Mouse (Mus musculus): ENCODE data around the gene H2-T22. TPM values are rescaled to one million over a fixed set of nuclear protein-coding genes. Genes with fewer than 3 reads are reported as not detected.
"Not testable (repeated sequence)": the region's sequence is repeated elsewhere in the genome, so short reads cannot be mapped to it uniquely, and the experiment has no call there.

Gene H2-T22
- 0.12 and 0.14 TPM in 2 replicates for polyA plus RNA-seq (2012)

GRCm38 (mm10) chr17:36042610-36043169 lies at the start of gene H2-T22, which contains the start of gene Gm6034:
Gene H2-T22 (minus strand): TSS chr17:36042747.
Gene Gm6034 (plus strand): TSS chr17:36042961.
- not testable (repeated sequence) for H3K9me3 ChIP-seq (ENCODE audit: control insufficient read depth, low read length); H3K27me3 ChIP-seq (ENCODE audit: control insufficient read depth); H3K36me3 ChIP-seq (ENCODE audit: control insufficient read depth)
- Histone ChIP-seq H3K4me1 (ENCODE audit: control insufficient read depth) (peaks cover 12% of the 10 kb centered on the region), H3K4me3 (replicated peaks) (peak within 1 kb of the TSS; percentile 62)

GRCm38 (mm10) chr17:36091933-36092332 lies 49.4 kb upstream of the H2-T22 start:
- not testable (repeated sequence) for H3K4me1 ChIP-seq (ENCODE audit: control insufficient read depth); H3K36me3 ChIP-seq (ENCODE audit: control insufficient read depth); H3K27me3 ChIP-seq (ENCODE audit: control insufficient read depth); H3K4me3 ChIP-seq (replicated peaks); H3K9me3 ChIP-seq (ENCODE audit: control insufficient read depth, low read length)

GRCm38 (mm10) chr17:36085976-36086375 lies 43.4 kb upstream of the H2-T22 start:
- H3K4me1 ChIP-seq (ENCODE audit: control insufficient read depth); H3K36me3 ChIP-seq (ENCODE audit: control insufficient read depth); H3K4me3 ChIP-seq (replicated peaks); H3K9me3 ChIP-seq (ENCODE audit: control insufficient read depth, low read length): not testable (repeated sequence)
- peaks cover 39% of the 10 kb centered on the region for H3K27me3 ChIP-seq (ENCODE audit: control insufficient read depth)

- peaks cover 2% of the 10 kb centered on the region; the same call in 1 of the 2 replicates for H3K4me1 ChIP-seq (ENCODE audit: control insufficient read depth)
- peak overlapping the region; percentile 40 for H3K4me3 ChIP-seq (replicated peaks)
- no peaks in the 10 kb centered on the region for H3K9me3 ChIP-seq (ENCODE audit: control insufficient read depth, low read length)
- TF ChIP-seq GATA1 (IDR thresholded peaks at IDR 0.05; ENCODE audit: low read length) (no peak), TAL1 (IDR thresholded peaks at IDR 0.05; ENCODE audit: low read length) (no peak)
- no peaks in the 10 kb centered on the region for H3K36me3 ChIP-seq (ENCODE audit: control insufficient read depth)
- H3K27me3 ChIP-seq (ENCODE audit: control insufficient read depth) = peaks cover 43% of the 10 kb centered on the region
These were observed 41.4 kb upstream of the H2-T22 start for GRCm38 (mm10) chr17:36083870-36084451.

- H3K4me3 ChIP-seq (replicated peaks) = peak overlapping the region; percentile 40
- H3K4me1 ChIP-seq (ENCODE audit: control insufficient read depth) = peaks cover 2% of the 10 kb centered on the region; the same call in 1 of the 2 replicates
- H3K27me3 ChIP-seq (ENCODE audit: control insufficient read depth) = peaks cover 43% of the 10 kb centered on the region
- H3K36me3 ChIP-seq (ENCODE audit: control insufficient read depth) = no peaks in the 10 kb centered on the region
- H3K9me3 ChIP-seq (ENCODE audit: control insufficient read depth, low read length) = no peaks in the 10 kb centered on the region
- no peak for TF ChIP-seq TAL1 (IDR thresholded peaks at IDR 0.05; ENCODE audit: low read length)
- no peak for TF ChIP-seq GATA1 (IDR thresholded peaks at IDR 0.05; ENCODE audit: low read length)
These were observed 40.8 kb upstream of the H2-T22 start for GRCm38 (mm10) chr17:36083266-36083869.

- not testable (repeated sequence) for H3K4me3 ChIP-seq (replicated peaks)
- peaks cover 43% of the 10 kb centered on the region for H3K27me3 ChIP-seq (ENCODE audit: control insufficient read depth)
These were observed 40.1 kb upstream of the H2-T22 start for GRCm38 (mm10) chr17:36082519-36083232.

GRCm38 (mm10) chr17:36081901-36082300 lies 39.4 kb upstream of the H2-T22 start:
- not testable (repeated sequence) for H3K9me3 ChIP-seq (ENCODE audit: control insufficient read depth, low read length); H3K4me3 ChIP-seq (replicated peaks); H3K4me1 ChIP-seq (ENCODE audit: control insufficient read depth); H3K36me3 ChIP-seq (ENCODE audit: control insufficient read depth)
- peaks cover 40% of the 10 kb centered on the region for H3K27me3 ChIP-seq (ENCODE audit: control insufficient read depth)

More at GRCm38 (mm10) chr17:36082519-36083232, 40.1 kb upstream of the H2-T22 start:
- H3K9me3 ChIP-seq (ENCODE audit: control insufficient read depth, low read length); H3K36me3 ChIP-seq (ENCODE audit: control insufficient read depth); H3K4me1 ChIP-seq (ENCODE audit: control insufficient read depth): not testable (repeated sequence)

- no peaks in the 10 kb centered on the region for H3K9me3 ChIP-seq (ENCODE audit: control insufficient read depth, low read length)
- H3K27me3 ChIP-seq (ENCODE audit: control insufficient read depth) = no peaks in the 10 kb centered on the region; the same call in 1 of the 2 replicates
- H3K4me1 ChIP-seq (ENCODE audit: control insufficient read depth) = no peaks in the 10 kb centered on the region
- H3K4me3 ChIP-seq (replicated peaks) = no peak overlapping the region
- TF ChIP-seq TAL1 (IDR thresholded peaks at IDR 0.05; ENCODE audit: low read length) (no peak), GATA1 (IDR thresholded peaks at IDR 0.05; ENCODE audit: low read length) (no peak)
- H3K36me3 ChIP-seq (ENCODE audit: control insufficient read depth) = no peaks in the 10 kb centered on the region
These were observed 18.3 kb upstream of the H2-T22 start for GRCm38 (mm10) chr17:36060829-36061228.

- not testable (repeated sequence) for H3K4me1 ChIP-seq (ENCODE audit: control insufficient read depth); H3K36me3 ChIP-seq (ENCODE audit: control insufficient read depth); H3K4me3 ChIP-seq (replicated peaks); H3K27me3 ChIP-seq (ENCODE audit: control insufficient read depth); H3K9me3 ChIP-seq (ENCODE audit: control insufficient read depth, low read length)
These were observed 15.8 kb upstream of the H2-T22 start, which contains the start of gene Gm11127 for GRCm38 (mm10) chr17:36058362-36058761. Gene Gm11127 (minus strand): TSS chr17:36058371.

GRCm38 (mm10) chr17:36057927-36058326 lies 15.4 kb upstream of the H2-T22 start:
- not testable (repeated sequence) for H3K4me3 ChIP-seq (replicated peaks); H3K36me3 ChIP-seq (ENCODE audit: control insufficient read depth); H3K9me3 ChIP-seq (ENCODE audit: control insufficient read depth, low read length); H3K4me1 ChIP-seq (ENCODE audit: control insufficient read depth); H3K27me3 ChIP-seq (ENCODE audit: control insufficient read depth)
